Mouse (Mus musculus) cerebellum, adult 9-11 months (tissue): ENCODE measurements around the gene Srsf4.

Source experiments
- DNase-seq: peaks from one replicate; pipeline ENCODE4 v3.0.0; 2022

Srsf4 gene

DNA sequence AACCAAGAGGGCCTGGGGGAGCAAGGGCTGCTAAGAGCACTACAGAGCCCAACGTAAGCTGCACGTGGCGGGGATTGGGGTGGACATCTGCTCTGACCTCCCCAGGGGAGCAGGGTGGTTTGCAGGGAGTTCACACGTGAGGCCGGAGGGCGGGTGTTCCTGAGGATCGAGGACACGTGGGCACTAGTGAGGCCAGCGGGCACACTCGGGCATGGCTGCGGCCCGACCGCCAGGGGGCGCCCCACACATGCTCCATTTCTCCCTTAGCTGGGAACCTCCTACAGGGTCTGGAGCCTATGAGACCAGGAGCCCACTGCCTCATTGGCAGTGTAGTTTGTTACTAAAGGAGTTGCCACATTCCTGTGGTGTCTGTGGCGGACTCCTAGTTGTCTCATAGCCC is 43.0 kb downstream of the Srsf4 start:
- DNase-seq: peak; percentile 61

DNA sequence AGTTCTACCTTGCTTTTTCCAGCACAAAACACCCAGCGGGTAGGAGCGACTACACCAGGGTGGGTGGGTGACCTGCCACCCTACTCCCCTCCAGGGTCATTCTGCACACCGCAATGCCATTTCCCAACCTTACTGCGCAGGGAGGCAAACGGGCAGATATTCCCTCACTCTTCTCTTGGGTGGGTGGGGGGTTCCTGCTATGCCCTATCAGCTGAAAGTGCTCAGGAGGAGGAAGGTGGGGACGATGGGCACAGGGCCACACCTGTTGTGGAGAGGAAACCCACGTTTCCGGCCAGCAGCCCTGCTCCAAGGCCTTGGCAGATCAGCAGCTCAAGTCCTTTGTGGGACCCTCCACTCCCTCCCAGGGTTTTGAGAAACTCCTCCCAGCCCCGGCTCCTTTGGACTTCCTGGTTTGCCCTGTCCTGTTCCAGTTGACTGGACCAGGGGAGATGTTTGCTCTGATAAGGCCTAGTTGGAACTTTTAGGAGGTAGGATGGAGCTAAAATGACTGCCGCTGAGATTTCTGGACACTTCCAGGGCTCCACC is 43.7 kb downstream of the Srsf4 start:
- DNase-seq: no peak

DNA sequence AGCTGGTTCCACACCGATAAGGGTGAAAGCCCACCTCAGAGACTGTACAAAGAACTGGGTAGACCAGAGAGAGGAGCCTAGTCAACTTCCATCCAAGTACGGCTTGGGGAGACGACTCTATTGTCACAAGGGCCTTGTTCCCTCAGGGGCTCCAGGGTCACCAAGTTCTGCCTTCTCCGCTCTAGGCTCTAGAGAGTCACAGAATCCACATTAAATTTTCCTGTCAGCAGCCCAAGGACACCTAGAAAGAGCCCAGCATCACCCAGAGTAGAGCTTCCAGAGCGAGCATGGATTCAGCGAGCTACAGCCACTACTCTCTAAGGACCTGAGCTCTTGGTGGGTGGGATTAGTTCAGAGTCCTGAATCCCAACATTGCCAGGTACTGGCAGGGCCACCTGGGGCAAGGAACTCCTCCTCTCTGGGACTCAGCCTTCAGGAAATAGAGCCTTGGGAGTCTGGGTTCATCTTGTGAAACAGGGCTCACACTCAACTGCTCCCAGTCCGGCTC is 44.7 kb downstream of the Srsf4 start:
- DNase-seq: no peak

DNA sequence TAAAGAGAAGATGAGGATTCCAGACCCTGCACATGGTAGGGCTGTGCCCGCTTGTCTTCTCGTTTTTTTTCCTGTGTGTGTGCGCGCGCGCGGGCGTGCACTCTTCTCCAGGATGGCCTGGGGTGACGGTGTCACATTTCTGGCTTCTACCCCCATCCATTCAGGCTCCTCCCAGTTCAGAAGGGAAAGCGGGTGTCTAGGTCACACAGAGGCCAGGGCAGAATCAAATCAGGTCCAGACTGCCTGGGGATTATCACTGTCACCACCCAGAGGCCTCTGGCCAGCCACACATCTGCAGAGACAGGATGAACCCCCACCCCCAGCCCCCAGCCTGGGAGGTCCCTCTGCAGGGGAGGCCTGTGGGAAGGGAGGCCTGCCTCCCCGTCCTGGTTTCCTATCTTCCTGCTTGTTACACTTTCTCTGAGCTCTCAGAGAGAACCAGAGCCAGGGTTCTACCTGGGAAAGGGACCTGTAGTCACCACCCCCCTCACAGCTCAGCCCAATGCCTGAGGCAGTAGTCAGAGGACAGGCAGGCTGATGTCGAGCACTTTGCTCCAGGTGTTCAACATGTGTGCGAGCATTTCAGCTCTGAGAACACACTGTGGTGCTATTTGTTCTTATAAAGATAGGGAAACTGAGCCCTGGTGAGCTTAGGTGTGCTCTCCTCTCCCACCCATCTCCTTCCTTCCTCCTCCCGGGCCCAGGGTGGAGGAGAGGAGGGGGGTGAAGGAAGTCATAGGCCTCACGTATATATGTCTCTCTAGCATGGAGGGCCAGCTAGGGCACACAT is 45.5 kb downstream of the Srsf4 start:
- DNase-seq: no peak

DNA sequence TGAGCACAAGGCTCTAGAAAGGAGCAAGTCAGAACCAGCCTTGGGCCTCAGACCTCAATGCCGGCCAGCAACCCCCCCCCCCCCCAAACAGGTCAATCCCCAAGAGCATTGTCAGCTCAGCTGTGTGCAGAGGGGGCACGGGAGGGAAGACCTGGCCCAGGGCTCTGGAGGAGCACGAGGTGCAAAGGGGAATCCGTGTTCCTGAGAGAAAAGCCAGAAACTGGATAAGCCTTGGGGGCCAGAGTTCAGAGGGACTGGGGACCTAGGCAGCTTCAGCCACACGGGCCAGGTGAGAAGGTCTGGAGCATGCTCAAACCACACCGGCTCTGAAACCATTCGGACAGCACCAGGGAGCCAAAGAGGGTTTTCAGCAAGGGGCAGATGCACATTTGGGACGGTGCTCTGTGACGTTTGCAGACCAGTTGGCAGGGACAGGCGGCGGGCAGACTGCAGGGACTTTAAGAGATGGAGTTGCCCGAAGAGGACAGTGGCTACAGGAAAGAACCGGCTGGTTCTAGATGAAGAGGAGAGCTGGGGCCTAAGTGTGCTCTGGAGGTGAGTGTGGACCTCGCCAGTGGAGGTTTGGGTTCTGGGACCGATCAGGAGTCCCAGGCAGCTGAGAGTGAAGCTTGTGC is 46.2 kb downstream of the Srsf4 start:
- DNase-seq: no peak

DNA sequence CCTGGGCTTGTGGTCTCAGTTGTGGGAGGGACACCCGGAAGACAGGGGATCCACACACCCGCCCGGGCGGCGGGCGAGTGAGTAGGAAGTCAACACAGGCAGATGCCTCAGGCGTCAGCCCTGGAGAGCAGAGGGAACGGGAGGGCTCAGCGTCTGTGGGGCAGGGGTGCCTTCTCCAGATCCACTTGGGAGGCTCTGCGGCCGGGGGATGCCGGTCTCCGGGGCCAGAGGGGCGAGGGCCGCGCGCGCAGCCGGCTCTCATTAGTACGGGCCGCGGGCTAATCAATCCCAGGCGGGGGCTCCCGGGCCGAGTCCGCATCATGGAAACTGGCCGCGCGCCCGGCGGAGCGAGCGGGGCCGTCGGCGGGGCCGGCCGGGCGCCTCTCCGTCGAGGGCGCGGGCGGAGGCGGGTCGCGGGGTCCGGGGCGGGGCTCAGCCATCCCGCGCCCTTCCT is 46.8 kb downstream of the Srsf4 start:
- no peak for DNase-seq

DNA sequence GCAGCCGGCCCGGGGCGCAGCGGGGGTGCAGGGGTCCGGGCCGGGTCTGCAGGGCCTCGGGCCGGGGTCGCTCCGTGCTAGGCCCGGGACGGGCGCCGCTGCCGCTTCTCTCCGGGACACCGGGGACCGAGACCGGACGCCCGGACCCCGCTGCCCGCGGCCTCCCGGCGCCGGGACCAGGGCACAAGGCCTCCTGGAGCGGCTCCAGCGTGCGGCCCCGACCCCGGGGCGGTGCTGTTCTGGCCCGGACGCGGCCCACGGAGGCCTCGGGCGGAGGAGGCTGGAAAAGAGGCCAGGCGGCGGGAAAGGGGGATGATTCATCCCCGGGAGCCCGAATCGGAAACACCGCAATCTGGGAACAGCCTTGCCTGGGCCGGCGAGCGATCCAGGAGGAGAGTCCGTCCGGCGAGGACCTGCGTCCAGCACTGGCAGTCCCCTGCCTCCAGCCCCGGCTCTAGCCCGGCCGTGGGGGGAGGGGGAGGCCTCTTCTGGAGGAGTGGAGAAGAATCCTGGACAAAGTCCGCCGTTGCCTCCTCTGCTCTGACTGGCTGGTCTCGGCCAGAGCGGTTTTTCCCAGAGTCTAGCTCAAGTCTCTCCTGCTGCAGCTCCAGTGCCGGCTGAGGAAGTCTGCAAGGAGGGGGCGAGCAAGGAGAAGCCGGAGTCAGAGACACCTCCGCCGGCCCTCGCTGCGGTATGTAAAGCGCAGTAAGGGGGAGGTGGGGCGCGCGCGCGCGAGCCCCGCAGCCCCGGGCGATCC is 47.4 kb downstream of the Srsf4 start:
- DNase-seq: no peak

DNA sequence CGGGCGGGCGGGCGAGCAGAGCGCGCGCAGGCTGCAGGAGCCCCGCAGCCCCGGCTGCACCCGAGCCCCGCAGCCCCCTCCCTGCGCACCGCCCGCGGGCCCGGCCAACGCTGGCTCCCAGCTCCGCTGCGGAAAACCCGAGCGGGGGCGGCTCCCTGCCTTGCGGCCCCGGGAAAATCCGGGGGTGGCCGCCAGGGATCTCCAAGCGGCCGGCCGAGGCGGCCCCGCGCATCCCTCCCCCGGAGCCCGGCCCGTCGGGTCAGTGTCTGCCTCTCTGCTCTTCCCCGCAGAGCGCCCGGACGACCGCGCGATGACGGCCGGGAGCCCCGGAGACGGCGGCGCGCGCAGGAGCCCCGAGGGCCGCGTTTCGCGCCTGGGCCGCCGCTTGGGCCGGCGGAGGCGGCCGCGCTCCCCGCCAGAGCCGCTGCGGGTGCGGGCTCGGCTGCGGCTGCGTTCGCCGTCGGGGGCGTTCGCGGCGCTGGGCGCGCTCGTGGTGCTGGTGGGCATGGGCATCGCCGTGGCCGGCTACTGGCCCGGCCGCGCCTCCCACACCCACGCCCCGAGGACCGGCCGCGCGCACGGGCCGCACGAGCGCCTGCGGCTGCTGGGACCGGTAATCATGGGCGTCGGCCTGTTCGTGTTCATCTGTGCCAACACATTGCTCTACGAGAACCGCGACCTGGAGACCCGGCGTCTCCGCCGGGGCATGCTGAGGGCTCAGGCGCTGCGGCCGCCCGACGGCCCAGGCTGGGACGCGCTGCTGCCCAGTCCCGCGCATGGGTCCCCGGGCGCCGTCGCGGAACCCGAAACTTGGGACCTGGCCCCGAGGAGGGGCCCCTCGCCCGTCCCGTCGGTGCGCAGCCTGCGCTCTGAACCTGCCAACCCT is 48.3 kb downstream of the Srsf4 start, which contains the start of gene Tmem200b:
TSS of gene Tmem200b (plus strand) at position 311 of the 886 bp plus-strand sequence.
- DNase-seq: no peak

DNA sequence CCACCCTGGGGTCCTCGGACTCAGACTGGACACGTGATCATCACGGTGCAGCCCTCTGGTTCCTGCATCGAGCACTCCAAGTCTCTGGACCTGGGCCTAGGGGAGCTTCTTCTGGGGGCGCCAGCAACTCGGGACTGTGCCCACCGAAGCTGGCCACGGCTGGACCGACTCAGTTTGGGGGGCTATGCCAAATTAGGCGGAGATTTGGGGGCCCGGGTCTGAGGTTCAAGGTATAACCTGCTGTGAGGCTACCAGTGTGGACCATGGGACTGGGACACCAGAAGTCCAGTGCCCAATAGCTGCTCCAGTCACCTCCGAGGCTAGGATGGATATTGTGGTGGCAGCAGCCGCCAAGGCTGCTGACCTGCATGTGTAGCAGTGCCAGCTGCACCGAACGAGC is 49.0 kb downstream of the Srsf4 start:
- DNase-seq: no peak

DNA sequence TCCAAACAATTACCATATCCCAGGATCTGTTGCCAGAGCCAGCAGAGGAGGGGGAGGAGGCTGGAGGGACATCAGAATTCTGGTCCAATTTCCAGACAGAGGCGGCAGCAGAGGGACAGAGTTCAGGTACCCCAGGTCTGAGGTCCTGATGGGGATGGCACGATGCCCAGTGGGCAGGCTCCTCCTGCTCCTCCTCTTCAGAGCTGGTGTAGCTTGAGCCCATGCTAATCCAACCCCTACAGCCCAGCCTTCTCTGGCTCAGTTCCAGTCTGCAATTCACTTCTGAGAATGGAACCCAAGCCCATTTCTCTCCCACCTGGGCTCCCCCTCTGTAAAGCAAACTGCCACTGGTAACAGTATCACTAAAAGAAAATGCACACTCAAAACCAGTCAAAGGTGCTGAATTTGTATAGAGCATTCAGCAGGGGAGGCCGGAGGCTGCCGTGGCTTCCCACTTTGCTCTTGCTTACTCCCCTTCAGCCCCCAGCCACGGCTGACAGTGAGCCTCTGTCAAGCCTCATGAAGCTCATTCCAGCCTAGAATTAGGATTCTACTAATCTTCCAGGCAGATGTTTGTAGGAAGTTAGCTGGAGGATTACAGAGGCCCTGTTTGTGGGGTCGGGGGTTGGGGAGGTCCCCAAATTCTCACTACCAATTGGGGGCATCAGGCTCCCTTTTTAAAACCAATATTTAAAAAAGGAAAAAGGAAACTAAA is 50.8 kb downstream of the Srsf4 start:
- DNase-seq: no peak

DNA sequence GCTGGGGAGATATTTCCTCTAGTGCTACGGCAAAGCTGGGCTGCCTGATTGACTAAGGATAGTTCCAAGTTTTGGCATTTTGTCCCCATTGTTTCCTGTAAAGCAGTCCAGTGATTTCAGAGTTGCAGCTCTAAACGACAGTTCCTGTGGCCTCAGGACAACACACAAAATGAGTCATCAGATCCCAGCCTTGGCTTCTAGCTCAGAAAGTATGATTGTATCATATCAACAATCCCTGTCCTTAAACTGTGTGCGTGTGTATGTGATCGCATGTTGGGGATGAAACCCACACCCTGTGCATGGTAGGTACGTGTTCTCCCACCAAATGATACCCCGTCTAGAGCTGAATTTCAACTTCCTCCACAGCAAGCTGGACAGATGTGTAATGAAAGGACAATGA is 55.7 kb downstream of the Srsf4 start:
- DNase-seq: no peak

DNA sequence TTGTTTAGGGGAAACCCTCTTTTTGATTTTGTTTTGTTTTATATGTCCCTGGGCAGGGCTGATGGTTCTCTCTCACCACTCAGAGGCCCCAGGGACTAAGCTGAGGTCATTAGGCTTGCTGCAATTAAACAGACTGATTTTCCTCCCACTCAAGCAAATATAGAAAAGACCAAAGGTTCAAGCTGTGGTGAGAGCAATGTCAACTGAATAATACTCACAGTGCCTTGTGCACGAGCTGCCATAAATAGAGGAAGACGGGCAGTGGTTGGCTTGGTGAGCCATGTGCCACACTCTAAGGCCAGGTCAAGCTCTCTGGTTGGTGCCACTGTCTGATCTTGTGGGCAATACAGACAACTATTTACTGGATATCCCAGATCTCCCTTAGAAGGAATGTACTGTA is 66.0 kb downstream of the Srsf4 start:
- DNase-seq: no peak

DNA sequence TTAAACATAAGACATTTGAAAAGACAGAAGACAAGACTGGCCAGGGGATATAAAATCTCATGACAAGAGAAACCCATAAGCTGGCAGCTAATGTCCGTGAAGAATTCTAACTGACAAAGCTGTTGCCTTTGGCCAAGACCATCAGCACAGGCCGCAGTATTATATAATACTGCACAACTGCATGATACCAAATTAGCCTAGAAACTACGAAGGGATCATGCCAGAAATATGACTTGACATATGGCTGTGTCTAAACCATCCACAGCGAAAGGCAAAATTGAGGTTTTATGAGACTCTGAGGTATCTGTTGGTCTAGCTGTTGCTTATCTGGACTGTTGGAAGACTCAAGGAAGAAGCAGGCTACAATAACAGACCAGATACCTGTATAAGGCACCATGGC is 67.4 kb downstream of the Srsf4 start:
- DNase-seq: peak; percentile 67

DNA sequence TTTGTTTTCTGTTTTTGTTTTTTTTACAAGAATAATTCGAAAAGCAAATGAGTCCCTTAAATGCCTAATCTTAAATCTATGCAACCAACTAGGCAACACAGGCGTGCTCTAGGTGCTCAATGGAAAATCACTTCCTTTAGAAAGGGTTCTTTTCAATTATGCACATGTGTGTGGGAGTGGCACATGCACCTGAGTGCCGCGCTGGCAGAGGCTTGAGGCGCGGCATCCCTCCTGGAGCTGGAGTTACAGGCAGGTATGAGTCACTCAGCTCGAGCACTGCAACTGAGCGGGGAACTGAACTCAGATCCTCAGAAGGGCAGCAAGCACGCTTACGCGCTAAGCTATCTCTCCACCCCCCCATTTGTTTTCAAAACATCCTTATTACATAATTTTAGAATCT is 74.4 kb downstream of the Srsf4 start:
- DNase-seq: no peak

DNA sequence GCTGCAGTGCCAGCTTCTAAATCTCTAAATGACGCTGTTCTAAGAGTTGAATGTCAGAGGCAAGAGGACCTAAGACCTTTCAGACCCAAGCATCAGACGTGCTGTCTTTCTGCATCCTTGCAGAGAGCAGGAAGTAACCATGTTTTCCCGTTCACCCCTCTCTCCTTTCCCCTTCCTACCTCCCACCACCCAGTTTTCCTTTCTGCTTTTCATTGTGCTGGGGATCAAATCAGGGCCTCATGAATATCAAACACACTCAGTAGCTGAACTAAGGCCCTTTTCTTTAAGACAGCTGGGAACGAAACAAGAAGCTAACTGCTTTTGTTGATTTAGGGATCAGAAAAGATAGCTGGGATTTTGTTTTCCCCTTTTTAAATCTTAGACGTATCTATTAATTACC is 76.5 kb downstream of the Srsf4 start:
- DNase-seq: no peak

DNA sequence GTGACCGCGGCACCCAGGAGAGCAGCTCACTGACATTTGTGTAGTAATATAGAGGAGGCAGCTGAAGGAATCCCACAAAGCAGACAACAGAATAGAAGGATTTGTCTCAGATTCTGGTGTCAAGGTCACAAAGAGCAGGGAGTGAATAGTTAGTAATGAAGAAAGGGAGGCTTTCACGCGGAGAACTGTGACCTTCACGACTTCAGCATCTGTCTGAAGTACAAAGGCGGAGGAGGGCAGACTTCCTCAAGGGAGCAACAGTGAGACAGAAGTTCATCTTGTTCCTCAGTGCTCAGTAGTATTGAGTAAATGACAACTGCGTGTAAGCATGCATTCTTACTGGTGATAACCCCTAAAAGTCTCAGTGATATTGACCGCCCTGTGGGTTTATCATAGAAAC is 77.2 kb downstream of the Srsf4 start:
- no peak for DNase-seq
